Mouse (Mus musculus): Measurements from ENCODE around the gene Zp2. TPM values are rescaled to one million over a fixed set of nuclear protein-coding genes. Genes with fewer than 3 reads are reported as not detected.

The Zp2 gene
- polyA plus RNA-seq, 1 experiment = not detected

GRCm38 (mm10) chr7:120150257-120150656, 5.2 kb upstream of the Zp2 start:
- H3K36me3 ChIP-seq (replicated peaks; ENCODE audit: low read length) = no peaks in the 10 kb centered on the region
- H3K4me3 ChIP-seq (replicated peaks) = no peak overlapping the region
- no peaks in the 10 kb centered on the region for H3K27me3 ChIP-seq (replicated peaks)
- H3K9me3 ChIP-seq = no peaks in the 10 kb centered on the region
- H3K4me1 ChIP-seq = no peaks in the 10 kb centered on the region
- TF ChIP-seq GATA1 (IDR thresholded peaks at IDR 0.05; ENCODE audit: borderline replicate concordance, low read length) = no peak
- TF ChIP-seq FLI1 (IDR thresholded peaks at IDR 0.05; ENCODE audit: low read length) = no peak

DNA sequence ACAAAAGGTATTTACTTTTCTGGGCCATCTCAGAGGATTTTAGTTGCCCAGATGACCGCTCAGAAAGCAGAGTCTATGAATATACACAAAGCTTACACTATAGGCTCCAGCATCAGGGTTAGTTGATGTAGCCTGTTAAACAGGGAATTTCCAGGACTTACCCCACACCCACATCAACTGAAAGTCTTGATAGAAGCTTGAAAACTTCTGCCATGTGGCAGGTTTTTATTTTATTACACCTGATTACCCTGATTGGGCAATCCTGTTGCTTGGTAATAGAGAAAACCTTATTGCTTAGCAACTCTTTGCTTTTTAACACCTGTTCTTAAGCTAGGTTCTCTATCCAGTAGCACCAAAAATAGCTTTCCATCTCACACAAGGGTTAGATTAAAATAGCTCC, 2.3 kb downstream of the Zp2 start:
- Histone ChIP-seq H3K4me1 (no peaks in the 10 kb centered on the region), H3K36me3 (replicated peaks; ENCODE audit: low read length) (no peaks in the 10 kb centered on the region), H3K4me3 (replicated peaks) (no peak overlapping the region), H3K9me3 (no peaks in the 10 kb centered on the region), H3K27me3 (replicated peaks) (peaks cover 6% of the 10 kb centered on the region)
- TF ChIP-seq FLI1 (IDR thresholded peaks at IDR 0.05; ENCODE audit: low read length) = no peak
- TF ChIP-seq GATA1 (IDR thresholded peaks at IDR 0.05; ENCODE audit: borderline replicate concordance, low read length) = no peak

- no peaks in the 10 kb centered on the region for H3K36me3 ChIP-seq (replicated peaks; ENCODE audit: low read length)
- H3K9me3 ChIP-seq = no peaks in the 10 kb centered on the region
- H3K4me3 ChIP-seq (replicated peaks) = no peak overlapping the region
- TF ChIP-seq FLI1 (IDR thresholded peaks at IDR 0.05; ENCODE audit: low read length) = no peak
- no peak for TF ChIP-seq GATA1 (IDR thresholded peaks at IDR 0.05; ENCODE audit: borderline replicate concordance, low read length)
- H3K27me3 ChIP-seq (replicated peaks) = peaks cover 9% of the 10 kb centered on the region
- H3K4me1 ChIP-seq = peaks cover 4% of the 10 kb centered on the region
Measured at GRCm38 (mm10) chr7:120128951-120129350, 16.1 kb downstream of the Zp2 start.

DNA sequence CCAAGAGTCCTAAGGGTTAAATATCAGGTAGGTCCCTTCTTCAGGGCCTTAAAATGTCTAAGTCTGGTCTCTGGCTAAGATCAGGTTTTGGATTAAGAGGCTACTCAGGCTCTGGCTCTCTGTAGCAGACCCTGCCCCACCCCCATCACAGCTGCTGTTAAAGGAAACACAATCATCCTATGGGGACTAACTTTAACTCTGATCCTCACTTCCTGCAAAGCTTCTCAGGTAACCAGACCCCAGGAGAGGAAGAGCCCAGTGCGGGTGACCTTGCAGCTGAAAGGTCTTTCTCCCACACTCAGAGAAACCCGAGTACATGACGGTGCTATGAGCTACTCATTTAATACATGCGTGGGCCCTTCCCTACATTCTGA, 17.4 kb downstream of the Zp2 start:
- no peak overlapping the region for H3K4me3 ChIP-seq (replicated peaks)
- H3K27me3 ChIP-seq (replicated peaks) = peaks cover 7% of the 10 kb centered on the region
- no peaks in the 10 kb centered on the region for H3K9me3 ChIP-seq
- peaks cover 4% of the 10 kb centered on the region for H3K4me1 ChIP-seq
- no peak for TF ChIP-seq GATA1 (IDR thresholded peaks at IDR 0.05; ENCODE audit: borderline replicate concordance, low read length)
- no peak for TF ChIP-seq FLI1 (IDR thresholded peaks at IDR 0.05; ENCODE audit: low read length)
- no peaks in the 10 kb centered on the region for H3K36me3 ChIP-seq (replicated peaks; ENCODE audit: low read length)

DNA sequence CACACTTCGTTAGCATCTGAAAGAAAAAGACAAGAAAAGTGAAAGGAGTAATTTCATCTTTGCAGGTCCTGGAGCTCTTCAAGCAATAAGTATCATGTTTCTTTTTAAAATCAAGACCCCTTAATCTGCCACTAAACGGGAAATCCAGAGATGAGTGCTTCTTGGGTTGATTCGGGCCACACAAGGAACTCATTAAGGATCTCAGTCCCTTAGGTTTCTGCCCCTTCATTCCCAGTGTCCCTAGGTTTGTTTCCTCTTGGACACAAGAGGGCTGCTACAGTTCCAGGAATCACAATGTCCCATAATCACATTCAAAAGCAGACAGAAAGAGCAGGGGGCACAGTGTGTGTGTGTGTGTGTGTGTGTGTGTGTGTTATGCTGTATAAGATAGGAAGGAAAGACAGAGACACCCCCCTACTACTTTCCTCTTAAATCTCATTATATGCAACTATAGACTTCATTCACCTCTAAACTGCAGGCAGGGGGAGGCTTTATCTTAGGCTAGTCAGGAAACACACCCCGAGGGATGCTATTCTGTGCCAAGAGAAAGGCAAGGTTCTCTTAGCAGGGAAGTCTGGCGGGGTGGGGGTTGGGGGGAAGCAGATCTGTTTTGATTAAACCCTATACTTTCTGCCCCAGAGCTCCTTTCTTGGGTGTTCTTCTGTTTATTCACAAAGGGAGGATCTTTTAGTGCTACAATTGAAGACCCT, 18.0 kb downstream of the Zp2 start:
- no peak for TF ChIP-seq GATA1 (IDR thresholded peaks at IDR 0.05; ENCODE audit: borderline replicate concordance, low read length)
- TF ChIP-seq FLI1 (IDR thresholded peaks at IDR 0.05; ENCODE audit: low read length) = no peak
- Histone ChIP-seq H3K4me3 (replicated peaks) (no peak overlapping the region), H3K36me3 (replicated peaks; ENCODE audit: low read length) (no peaks in the 10 kb centered on the region), H3K4me1 (peaks cover 4% of the 10 kb centered on the region), H3K27me3 (replicated peaks) (peaks cover 7% of the 10 kb centered on the region), H3K9me3 (no peaks in the 10 kb centered on the region)

- Histone ChIP-seq H3K27me3 (replicated peaks) (peaks cover 3% of the 10 kb centered on the region), H3K4me3 (replicated peaks) (no peak overlapping the region), H3K36me3 (replicated peaks; ENCODE audit: low read length) (peaks cover 22% of the 10 kb centered on the region), H3K9me3 (no peaks in the 10 kb centered on the region), H3K4me1 (peaks cover 4% of the 10 kb centered on the region)
- no peak for TF ChIP-seq GATA1 (IDR thresholded peaks at IDR 0.05; ENCODE audit: borderline replicate concordance, low read length)
Measured at GRCm38 (mm10) chr7:120124844-120125243, 20.2 kb downstream of the Zp2 start.

DNA sequence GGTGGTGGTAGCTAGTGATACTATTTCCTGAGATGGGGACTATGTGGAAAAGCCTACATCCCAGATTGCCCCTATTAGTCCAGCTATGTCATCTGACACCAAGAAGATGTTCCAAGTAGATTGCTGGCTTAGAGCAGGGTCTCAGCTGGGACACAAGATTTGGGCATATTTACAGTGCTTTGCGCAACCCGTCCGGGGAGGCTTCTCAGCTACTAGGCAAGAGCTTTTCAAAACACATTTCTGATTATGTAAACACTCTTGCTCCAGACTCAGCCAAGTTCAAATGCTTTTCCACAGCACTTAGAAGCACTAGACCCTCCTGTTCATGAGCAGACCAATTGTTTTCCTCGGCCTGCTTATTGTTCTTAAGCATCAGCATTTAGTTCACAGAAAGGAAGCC, 21.3 kb downstream of the Zp2 start:
- Histone ChIP-seq H3K4me1 (peaks cover 4% of the 10 kb centered on the region), H3K9me3 (no peaks in the 10 kb centered on the region), H3K36me3 (replicated peaks; ENCODE audit: low read length) (peaks cover 31% of the 10 kb centered on the region), H3K4me3 (replicated peaks) (no peak overlapping the region), H3K27me3 (replicated peaks) (peaks cover 3% of the 10 kb centered on the region)
- TF ChIP-seq GATA1 (IDR thresholded peaks at IDR 0.05; ENCODE audit: borderline replicate concordance, low read length) = no peak
- TF ChIP-seq FLI1 (IDR thresholded peaks at IDR 0.05; ENCODE audit: low read length) = no peak

GRCm38 (mm10) chr7:120117529-120117928, 27.6 kb downstream of the Zp2 start:
- no peak for TF ChIP-seq FLI1 (IDR thresholded peaks at IDR 0.05; ENCODE audit: low read length)
- TF ChIP-seq GATA1 (IDR thresholded peaks at IDR 0.05; ENCODE audit: borderline replicate concordance, low read length) = no peak

GRCm38 (mm10) chr7:120116976-120117375, 28.1 kb downstream of the Zp2 start:
- Histone ChIP-seq H3K4me3 (replicated peaks) (no peak overlapping the region), H3K4me1 (no peaks in the 10 kb centered on the region), H3K27me3 (replicated peaks) (no peaks in the 10 kb centered on the region), H3K36me3 (replicated peaks; ENCODE audit: low read length) (peaks cover 86% of the 10 kb centered on the region), H3K9me3 (no peaks in the 10 kb centered on the region)
- TF ChIP-seq GATA1 (IDR thresholded peaks at IDR 0.05; ENCODE audit: borderline replicate concordance, low read length) (no peak), FLI1 (IDR thresholded peaks at IDR 0.05; ENCODE audit: low read length) (no peak)

More at GRCm38 (mm10) chr7:120117529-120117928, 27.6 kb downstream of the Zp2 start:
- Histone ChIP-seq H3K4me1 (no peaks in the 10 kb centered on the region), H3K36me3 (replicated peaks; ENCODE audit: low read length) (peaks cover 86% of the 10 kb centered on the region), H3K4me3 (replicated peaks) (no peak overlapping the region), H3K27me3 (replicated peaks) (no peaks in the 10 kb centered on the region), H3K9me3 (no peaks in the 10 kb centered on the region)

GRCm38 (mm10) chr7:120109676-120110075, 35.4 kb downstream of the Zp2 start:
- Histone ChIP-seq H3K27me3 (replicated peaks) (no peaks in the 10 kb centered on the region), H3K36me3 (replicated peaks; ENCODE audit: low read length) (peaks cover 85% of the 10 kb centered on the region), H3K9me3 (no peaks in the 10 kb centered on the region), H3K4me1 (peaks cover 7% of the 10 kb centered on the region), H3K4me3 (replicated peaks) (no peak overlapping the region)
- TF ChIP-seq GATA1 (IDR thresholded peaks at IDR 0.05; ENCODE audit: borderline replicate concordance, low read length) (no peak), FLI1 (IDR thresholded peaks at IDR 0.05; ENCODE audit: low read length) (no peak)
